Mouse (Mus musculus): ENCODE results near the gene Rpa1. TPM values are rescaled to one million over a fixed set of nuclear protein-coding genes. Genes with fewer than 3 reads are reported as not detected.
A peak's percentile ranks its signal among the peaks of the same experiment; 100 is the strongest.

Rpa1 gene
- polyA plus RNA-seq, 1 experiment: 53.3 TPM

GRCm38 (mm10) chr11:75344716-75345115 lies 3.4 kb downstream of the Rpa1 start:
- TF ChIP-seq POLR2A (IDR thresholded peaks at IDR 0.05; ENCODE audit: borderline replicate concordance, extremely low read depth, insufficient read depth, insufficient read length, poor library complexity, severe bottlenecking) (no peak), CTCF (IDR thresholded peaks at IDR 0.05; ENCODE audit: borderline replicate concordance, extremely low read depth, insufficient read depth, insufficient read length) (no peak)
- DNase-seq (ENCODE audit: low read depth): no peak

- no peak for DNase-seq (ENCODE audit: low read depth)
- TF ChIP-seq CTCF (IDR thresholded peaks at IDR 0.05; ENCODE audit: borderline replicate concordance, extremely low read depth, insufficient read depth, insufficient read length) (no peak), POLR2A (IDR thresholded peaks at IDR 0.05; ENCODE audit: borderline replicate concordance, extremely low read depth, insufficient read depth, insufficient read length, poor library complexity, severe bottlenecking) (no peak)
These were observed 4.0 kb downstream of the Rpa1 start for GRCm38 (mm10) chr11:75344163-75344562.

- TF ChIP-seq CTCF (IDR thresholded peaks at IDR 0.05; ENCODE audit: borderline replicate concordance, extremely low read depth, insufficient read depth, insufficient read length) (no peak), POLR2A (IDR thresholded peaks at IDR 0.05; ENCODE audit: borderline replicate concordance, extremely low read depth, insufficient read depth, insufficient read length, poor library complexity, severe bottlenecking) (no peak)
- DNase-seq (ENCODE audit: low read depth): no peak
These were observed 5.0 kb downstream of the Rpa1 start for GRCm38 (mm10) chr11:75343096-75343495.

- peak; percentile 56 for DNase-seq (ENCODE audit: low read depth)
- no peak for TF ChIP-seq POLR2A (IDR thresholded peaks at IDR 0.05; ENCODE audit: borderline replicate concordance, extremely low read depth, insufficient read depth, insufficient read length, poor library complexity, severe bottlenecking)
- TF ChIP-seq CTCF (IDR thresholded peaks at IDR 0.05; ENCODE audit: borderline replicate concordance, extremely low read depth, insufficient read depth, insufficient read length): no peak
These were observed 7.3 kb downstream of the Rpa1 start for GRCm38 (mm10) chr11:75340698-75341345.

- DNase-seq (ENCODE audit: low read depth): no peak
- no peak for TF ChIP-seq POLR2A (IDR thresholded peaks at IDR 0.05; ENCODE audit: borderline replicate concordance, extremely low read depth, insufficient read depth, insufficient read length, poor library complexity, severe bottlenecking)
- TF ChIP-seq CTCF (IDR thresholded peaks at IDR 0.05; ENCODE audit: borderline replicate concordance, extremely low read depth, insufficient read depth, insufficient read length): no peak
These were observed 8.0 kb downstream of the Rpa1 start for GRCm38 (mm10) chr11:75340076-75340475.

- TF ChIP-seq CTCF (IDR thresholded peaks at IDR 0.05; ENCODE audit: borderline replicate concordance, extremely low read depth, insufficient read depth, insufficient read length): no peak
- no peak for TF ChIP-seq POLR2A (IDR thresholded peaks at IDR 0.05; ENCODE audit: borderline replicate concordance, extremely low read depth, insufficient read depth, insufficient read length, poor library complexity, severe bottlenecking)
- DNase-seq (ENCODE audit: low read depth): no peak
These were observed 10.9 kb downstream of the Rpa1 start for GRCm38 (mm10) chr11:75337246-75337645.

- no peak for DNase-seq (ENCODE audit: low read depth)
- TF ChIP-seq CTCF (IDR thresholded peaks at IDR 0.05; ENCODE audit: borderline replicate concordance, extremely low read depth, insufficient read depth, insufficient read length) (no peak), POLR2A (IDR thresholded peaks at IDR 0.05; ENCODE audit: borderline replicate concordance, extremely low read depth, insufficient read depth, insufficient read length, poor library complexity, severe bottlenecking) (no peak)
These were observed 11.4 kb downstream of the Rpa1 start for GRCm38 (mm10) chr11:75336676-75337075.

- no peak for DNase-seq (ENCODE audit: low read depth)
- TF ChIP-seq POLR2A (IDR thresholded peaks at IDR 0.05; ENCODE audit: borderline replicate concordance, extremely low read depth, insufficient read depth, insufficient read length, poor library complexity, severe bottlenecking) (no peak), CTCF (IDR thresholded peaks at IDR 0.05; ENCODE audit: borderline replicate concordance, extremely low read depth, insufficient read depth, insufficient read length) (no peak)
These were observed 22.2 kb downstream of the Rpa1 start for GRCm38 (mm10) chr11:75325969-75326311.

GRCm38 (mm10) chr11:75325116-75325968 lies 22.8 kb downstream of the Rpa1 start:
- TF ChIP-seq CTCF (IDR thresholded peaks at IDR 0.05; ENCODE audit: borderline replicate concordance, extremely low read depth, insufficient read depth, insufficient read length) (no peak), POLR2A (IDR thresholded peaks at IDR 0.05; ENCODE audit: borderline replicate concordance, extremely low read depth, insufficient read depth, insufficient read length, poor library complexity, severe bottlenecking) (no peak)
- DNase-seq (ENCODE audit: low read depth): no peak

GRCm38 (mm10) chr11:75324433-75324832 lies 23.7 kb downstream of the Rpa1 start:
- no peak for DNase-seq (ENCODE audit: low read depth)
- TF ChIP-seq CTCF (IDR thresholded peaks at IDR 0.05; ENCODE audit: borderline replicate concordance, extremely low read depth, insufficient read depth, insufficient read length): no peak
- TF ChIP-seq POLR2A (IDR thresholded peaks at IDR 0.05; ENCODE audit: borderline replicate concordance, extremely low read depth, insufficient read depth, insufficient read length, poor library complexity, severe bottlenecking): no peak

- TF ChIP-seq POLR2A (IDR thresholded peaks at IDR 0.05; ENCODE audit: borderline replicate concordance, extremely low read depth, insufficient read depth, insufficient read length, poor library complexity, severe bottlenecking): no peak
- TF ChIP-seq CTCF (IDR thresholded peaks at IDR 0.05; ENCODE audit: borderline replicate concordance, extremely low read depth, insufficient read depth, insufficient read length): no peak
- no peak for DNase-seq (ENCODE audit: low read depth)
These were observed 24.8 kb downstream of the Rpa1 start for GRCm38 (mm10) chr11:75323326-75323737.

All from brain, embryonic 14.5 days (tissue).